Mouse (Mus musculus) lung, embryonic 14.5 days (tissue): ENCODE measurements around the gene Ccdc169. TPM values are rescaled to one million over a fixed set of nuclear protein-coding genes. Genes with fewer than 3 reads are reported as not detected.

Experiments used
- ATAC-seq: fragments of 200-750 bp; cut with Nextera tagmentation; 2 replicates; pipeline ENCODE4 v1.8.0; 2017; ENCODE audit warnings: mild to moderate bottlenecking, moderate TSS enrichment, moderate library complexity; ENCODE audit not compliant: insufficient read depth
- DNase-seq: peaks from one replicate; pipeline ENCODE4 v3.0.0-alpha.2; 2015
- H3K27ac ChIP-seq: fragments of 300-500 bp; sonication (generic); 2 replicates; pipeline ENCODE4 v1.5.1; 2014; ENCODE audit warnings: low read depth, mild to moderate bottlenecking, moderate library complexity
- H3K27me3 ChIP-seq: fragments of 300-500 bp; sonication (generic); 2 replicates; pipeline ENCODE4 v1.6.1; 2014; ENCODE audit warnings: low read length, control low read depth; ENCODE audit not compliant: insufficient read depth
- H3K36me3 ChIP-seq: fragments of 300-500 bp; sonication (generic); 2 replicates; pipeline ENCODE4 v1.6.1; 2014; ENCODE audit warnings: control low read depth; ENCODE audit not compliant: insufficient read depth
- H3K4me1 ChIP-seq: fragments of 300-500 bp; sonication (generic); 2 replicates; pipeline ENCODE4 v1.6.1; 2014; ENCODE audit warnings: antibody characterized with exemption, control low read depth; ENCODE audit not compliant: insufficient read depth
- H3K4me2 ChIP-seq: fragments of 300-500 bp; sonication (generic); 2 replicates; pipeline ENCODE4 v1.6.1; 2014; ENCODE audit warnings: mild to moderate bottlenecking
- H3K4me3 ChIP-seq: fragments of 300-500 bp; sonication (generic); 2 replicates; pipeline ENCODE4 v1.5.1; 2014; ENCODE audit warnings: low read depth, low read length
- H3K9ac ChIP-seq: fragments of 300-500 bp; sonication (generic); 2 replicates; pipeline ENCODE4 v1.6.1; 2014
- H3K9me3 ChIP-seq: fragments of 300-500 bp; sonication (generic); 2 replicates; pipeline ENCODE4 v1.6.1; 2016; ENCODE audit warnings: low read depth, low read length, control low read depth
- CTCF ChIP-seq: IDR thresholded peaks from 2 replicates; pipeline ENCODE4 v1.5.1; 2016; ENCODE audit warnings: antibody characterized with exemption, low read depth
- WGBS: fragments of 180-500 bp; shearing (Covaris S2); extraction: QIAGEN DNeasy Blood & Tissue Kit; methylation state at CpG from one replicate; pipeline ENCODE4 v1.1.7; 2014; 5-methylcytosine and 5-hydroxymethylcytosine counted together
- polyA plus RNA-seq: library from polyadenylated mRNA; unstranded; fragments of >200 nt; fragmentation: Nextera tagmentation; extraction: Ambion mirVana; gene quantifications from 2 replicates; pipeline ENCODE4 v1.2.1, GENCODE M21; 2014

Ccdc169 gene
- polyA plus RNA-seq, 1 experiment from 2014 or later, result not detected

DNA sequence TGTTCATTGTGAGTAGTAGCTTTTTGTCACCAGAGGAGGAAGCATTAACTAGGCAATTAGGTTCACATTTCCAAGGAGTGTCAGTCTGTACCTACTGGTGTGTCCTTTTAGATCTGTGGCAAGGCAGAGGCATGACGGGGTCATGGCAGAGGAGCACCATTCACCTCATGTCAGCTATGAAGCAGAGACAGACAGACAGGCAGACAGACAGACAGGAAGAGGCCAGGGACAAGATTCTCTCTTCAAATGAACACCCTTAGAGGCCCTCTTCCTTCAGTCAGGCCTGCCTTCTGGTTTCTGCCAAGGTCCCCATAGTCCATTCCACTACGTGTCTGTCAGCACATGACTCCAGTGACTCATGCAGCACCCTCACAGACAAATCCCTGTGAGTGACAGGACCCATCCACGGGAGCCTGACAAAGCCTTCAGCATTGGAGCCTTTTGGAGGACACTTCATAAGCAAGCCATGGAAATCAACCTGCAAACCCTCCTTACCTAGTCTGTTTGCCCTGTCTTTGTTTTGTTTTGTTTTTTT is 14.7 kb upstream of the Ccdc169 start:
- H3K27me3 ChIP-seq, result no peaks in the 10 kb centered on the region
- DNase-seq, result no peak
- no peak for ATAC-seq
- no peak overlapping the region for H3K9ac ChIP-seq
- H3K27ac ChIP-seq, result no peak overlapping the region
- 83% methylated on average over 3 of the region's 3 CpGs for WGBS
- no peaks in the 10 kb centered on the region for H3K4me1 ChIP-seq
- H3K36me3 ChIP-seq, result peaks cover 91% of the 10 kb centered on the region
- no peak overlapping the region for H3K4me2 ChIP-seq
- H3K4me3 ChIP-seq, result no peak overlapping the region
- no peaks in the 10 kb centered on the region for H3K9me3 ChIP-seq
- no peak for TF ChIP-seq CTCF

- DNase-seq (peak; percentile 16), ATAC-seq (no peak)
- Histone ChIP-seq H3K36me3 (peaks cover 91% of the 10 kb centered on the region), H3K27ac (no peak overlapping the region), H3K4me1 (no peaks in the 10 kb centered on the region), H3K4me2 (no peak overlapping the region), H3K27me3 (no peaks in the 10 kb centered on the region), H3K9ac (no peak overlapping the region), H3K9me3 (no peaks in the 10 kb centered on the region), H3K4me3 (no peak overlapping the region)
- TF ChIP-seq CTCF, result no peak
- WGBS, result 72% methylated on average over 4 of the region's 4 CpGs
Observed at GRCm38 (mm10) chr3:55123064-55123463, 14.1 kb upstream of the Ccdc169 start.

GRCm38 (mm10) chr3:55129181-55129692 is 7.9 kb upstream of the Ccdc169 start:
- Histone ChIP-seq H3K9ac (no peak overlapping the region), H3K4me3 (no peak overlapping the region), H3K27ac (no peak overlapping the region), H3K27me3 (no peaks in the 10 kb centered on the region), H3K9me3 (no peaks in the 10 kb centered on the region), H3K4me1 (no peaks in the 10 kb centered on the region), H3K36me3 (peaks cover 94% of the 10 kb centered on the region), H3K4me2 (no peak overlapping the region)
- DNase-seq (no peak), ATAC-seq (no peak)
- TF ChIP-seq CTCF, result no peak
- WGBS, result 76% methylated on average over 4 of the region's 4 CpGs

DNA sequence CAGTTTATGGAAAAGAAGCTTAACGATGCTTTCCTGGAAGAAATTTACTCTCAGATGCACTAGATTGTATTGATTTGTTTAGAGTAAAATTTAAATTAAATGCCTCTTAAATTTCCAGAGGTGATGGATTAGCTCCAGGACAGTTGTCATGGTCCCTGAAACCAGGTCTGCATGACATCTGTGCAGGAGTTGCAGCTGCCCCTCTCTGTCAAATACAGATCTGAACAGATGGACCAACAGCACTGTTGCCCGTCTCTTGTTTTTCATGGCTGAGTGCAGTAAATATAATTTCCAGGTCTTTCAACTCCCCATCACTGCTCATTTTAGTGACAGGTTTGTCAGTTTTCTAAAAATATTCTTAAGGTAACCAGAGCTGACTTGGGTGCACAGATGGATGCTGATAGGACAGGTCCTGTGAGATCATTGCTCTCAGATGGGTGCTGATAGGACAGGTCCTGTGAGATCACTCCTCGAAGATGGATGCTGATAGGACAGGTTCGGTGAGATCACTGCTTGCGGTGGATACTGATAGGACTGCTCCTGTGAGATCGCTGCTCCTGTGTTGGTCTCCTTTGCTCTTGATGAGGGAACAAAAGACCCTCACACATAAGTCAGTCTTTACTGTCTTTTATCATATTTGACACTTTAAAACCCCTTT is 5.4 kb upstream of the Ccdc169 start:
- Histone ChIP-seq H3K4me2 (no peak overlapping the region), H3K36me3 (peaks cover 96% of the 10 kb centered on the region), H3K27ac (no peak overlapping the region), H3K27me3 (no peaks in the 10 kb centered on the region), H3K9ac (no peak overlapping the region), H3K9me3 (no peaks in the 10 kb centered on the region), H3K4me1 (no peaks in the 10 kb centered on the region), H3K4me3 (no peak overlapping the region)
- DNase-seq (no peak), ATAC-seq (no peak)
- WGBS, result 88% methylated on average over 6 of the region's 6 CpGs
- TF ChIP-seq CTCF, result no peak

DNA sequence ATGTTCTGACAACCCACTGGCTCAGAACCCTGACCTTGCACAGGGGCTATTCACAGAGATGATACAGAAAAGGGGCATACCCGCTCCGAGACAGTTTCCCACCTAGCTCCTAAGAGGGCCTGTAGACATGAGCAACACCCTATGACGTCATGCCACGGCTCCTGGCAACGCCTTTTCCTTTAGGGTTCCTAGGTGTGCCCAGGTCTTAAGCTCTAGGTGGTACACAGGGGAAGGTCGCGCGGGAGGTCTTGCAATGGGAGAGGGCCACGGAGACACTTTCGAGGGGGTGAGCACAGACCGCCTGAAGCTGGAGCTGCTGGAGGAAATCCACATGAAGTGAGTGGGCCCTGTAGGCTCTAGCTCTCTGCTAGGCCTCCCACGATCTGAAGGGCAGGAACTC is 2.7 kb downstream of the Ccdc169 start:
- no peaks in the 10 kb centered on the region for H3K9me3 ChIP-seq
- TF ChIP-seq CTCF, result no peak
- no peak overlapping the region for H3K9ac ChIP-seq
- H3K4me2 ChIP-seq, result no peak overlapping the region
- H3K27me3 ChIP-seq, result no peaks in the 10 kb centered on the region
- H3K4me1 ChIP-seq, result no peaks in the 10 kb centered on the region
- no peak overlapping the region for H3K4me3 ChIP-seq
- H3K36me3 ChIP-seq, result peaks cover 32% of the 10 kb centered on the region
- H3K27ac ChIP-seq, result no peak overlapping the region
- DNase-seq (no peak), ATAC-seq (no peak)
- 93% methylated on average over 12 of the region's 12 CpGs for WGBS

DNA sequence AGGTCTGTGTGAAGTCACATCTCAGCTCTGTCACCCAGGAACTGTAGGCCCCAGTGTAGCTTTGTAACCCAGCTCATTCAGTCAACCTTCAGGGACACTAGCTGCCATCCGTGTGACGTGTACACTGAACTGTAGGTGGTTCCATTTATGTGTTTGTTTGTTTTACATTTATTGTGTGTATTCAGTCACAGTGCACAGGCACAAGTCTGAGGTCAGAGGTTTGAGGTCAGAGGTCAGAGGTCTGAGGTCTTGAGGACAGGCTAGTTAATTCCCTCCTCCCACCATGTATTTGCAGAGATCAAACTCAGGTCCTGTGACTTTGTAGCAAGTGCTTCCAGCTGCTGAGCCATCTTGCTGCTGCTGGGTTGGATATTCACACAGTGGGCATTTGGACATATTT is 4.3 kb downstream of the Ccdc169 start:
- Histone ChIP-seq H3K27me3 (no peaks in the 10 kb centered on the region), H3K9ac (no peak overlapping the region), H3K4me2 (no peak overlapping the region), H3K4me3 (no peak overlapping the region), H3K9me3 (no peaks in the 10 kb centered on the region), H3K27ac (no peak overlapping the region), H3K4me1 (no peaks in the 10 kb centered on the region), H3K36me3 (peaks cover 17% of the 10 kb centered on the region)
- 74% methylated on average over 2 of the region's 2 CpGs for WGBS
- DNase-seq, result no peak
- TF ChIP-seq CTCF, result no peak
- no peak for ATAC-seq

DNA sequence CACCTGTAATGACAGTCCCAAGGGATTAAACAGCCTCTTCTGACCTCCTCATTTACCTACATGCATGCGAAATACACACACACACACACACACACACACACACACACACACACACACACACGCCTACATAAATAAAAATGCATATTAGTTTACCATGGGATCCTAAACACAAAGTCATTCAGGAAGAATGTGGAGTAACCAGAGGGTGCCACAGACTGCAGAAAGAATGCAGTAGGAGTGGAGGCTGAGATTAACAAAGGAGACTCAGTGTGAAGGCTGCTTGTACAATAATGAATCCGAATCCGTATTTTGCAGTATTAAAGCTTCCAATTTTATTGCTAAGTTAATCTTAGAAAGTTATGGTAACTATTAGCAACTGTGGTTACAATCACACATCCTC is 7.8 kb downstream of the Ccdc169 start:
- ATAC-seq (no peak), DNase-seq (no peak)
- WGBS, result 83% methylated on average over 4 of the region's 4 CpGs
- no peak overlapping the region for H3K4me2 ChIP-seq
- H3K27me3 ChIP-seq, result no peaks in the 10 kb centered on the region
- H3K36me3 ChIP-seq, result no peaks in the 10 kb centered on the region
- H3K9ac ChIP-seq, result no peak overlapping the region
- no peaks in the 10 kb centered on the region for H3K4me1 ChIP-seq
- H3K9me3 ChIP-seq, result no peaks in the 10 kb centered on the region
- H3K4me3 ChIP-seq, result no peak overlapping the region
- TF ChIP-seq CTCF, result no peak
- no peak overlapping the region for H3K27ac ChIP-seq
